Mouse (Mus musculus) cerebellum, adult 2 months (tissue): ENCODE measurements around the gene Anxa6. TPM values are rescaled to one million over a fixed set of nuclear protein-coding genes. Genes with fewer than 3 reads are reported as not detected.

Experiments used
- DNase-seq, 2 experiments: peaks; one replicate each; pipeline ENCODE4 v3.0.0; 2021
- H3K27ac ChIP-seq: fragments of 200-500 bp; 2 replicates; pipeline ENCODE4 v1.5.1; 2012; ENCODE audit warnings: low read length, control low read depth, inconsistent platforms; ENCODE audit not compliant: insufficient read depth
- H3K27me3 ChIP-seq: fragments of 200-500 bp; 2 replicates; pipeline ENCODE4 v1.6.1; 2012; ENCODE audit warnings: inconsistent platforms, mild to moderate bottlenecking, low read length, moderate library complexity; ENCODE audit not compliant: control insufficient read depth, insufficient read depth
- H3K4me1 ChIP-seq: fragments of 200-500 bp; 2 replicates; pipeline ENCODE4 v1.6.1; 2011; ENCODE audit warnings: low read length; ENCODE audit not compliant: control insufficient read depth, insufficient read depth
- H3K4me3 ChIP-seq: fragments of 200-500 bp; replicated peaks from 2 replicates; pipeline ENCODE3; 2011; ENCODE audit warnings: mild to moderate bottlenecking, low read depth, low read length, control low read depth; ENCODE audit not compliant: insufficient read depth
- CTCF ChIP-seq: fragments of 200-500 bp; IDR thresholded peaks from 2 replicates; pipeline ENCODE4 v1.5.1; 2011; ENCODE audit warnings: low read depth, mild to moderate bottlenecking, control low read depth, low read length, moderate library complexity, borderline replicate concordance; ENCODE audit not compliant: insufficient read depth
- POLR2A ChIP-seq: fragments of 200-500 bp; IDR thresholded peaks from 2 replicates; pipeline ENCODE4 v1.6.1; 2011; ENCODE audit warnings: low read length, control low read depth, borderline replicate concordance; ENCODE audit not compliant: insufficient read depth
- WGBS: fragments of 180-500 bp; shearing (Covaris S2); methylation state at CpG from one replicate; pipeline ENCODE4 v1.1.7; 2018; 5-methylcytosine and 5-hydroxymethylcytosine counted together
- polyA plus RNA-seq: library from polyadenylated mRNA; depleted of rRNA; stranded (reverse); fragments of >200 nt; gene quantifications from 2 replicates; pipeline ENCODE4 v1.2.3, GENCODE M21; 2012

The Anxa6 gene
- polyA plus RNA-seq, 1 experiment, result 131 TPM

DNA sequence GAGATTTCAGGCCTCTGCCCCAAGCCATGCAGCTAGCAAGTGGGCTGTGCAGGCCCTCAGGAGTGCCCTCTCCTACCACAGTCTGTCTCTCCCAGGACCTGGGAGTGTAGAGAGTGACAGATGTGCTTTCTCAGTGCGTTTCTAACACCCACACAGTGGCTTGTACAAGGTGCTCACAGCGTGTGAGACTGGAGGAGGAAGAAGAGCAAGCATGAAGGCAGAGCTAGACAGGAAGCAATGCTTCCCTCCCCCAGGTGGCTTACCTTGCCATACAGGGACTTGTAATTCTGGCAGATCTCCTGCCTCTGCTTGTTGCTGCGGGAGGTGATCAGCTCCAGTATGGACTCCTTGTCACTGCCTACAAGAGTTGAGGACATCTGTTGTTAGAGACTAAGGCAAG is 21.8 kb downstream of the Anxa6 start:
- no peak for DNase-seq
- Histone ChIP-seq H3K27me3 (no peaks in the 10 kb centered on the region), H3K27ac (no peak overlapping the region), H3K4me1 (peaks cover 21% of the 10 kb centered on the region), H3K4me3 (no peak overlapping the region)
- TF ChIP-seq POLR2A (no peak), CTCF (no peak)
- WGBS, result 70% methylated on average over 3 of the region's 3 CpGs

DNA sequence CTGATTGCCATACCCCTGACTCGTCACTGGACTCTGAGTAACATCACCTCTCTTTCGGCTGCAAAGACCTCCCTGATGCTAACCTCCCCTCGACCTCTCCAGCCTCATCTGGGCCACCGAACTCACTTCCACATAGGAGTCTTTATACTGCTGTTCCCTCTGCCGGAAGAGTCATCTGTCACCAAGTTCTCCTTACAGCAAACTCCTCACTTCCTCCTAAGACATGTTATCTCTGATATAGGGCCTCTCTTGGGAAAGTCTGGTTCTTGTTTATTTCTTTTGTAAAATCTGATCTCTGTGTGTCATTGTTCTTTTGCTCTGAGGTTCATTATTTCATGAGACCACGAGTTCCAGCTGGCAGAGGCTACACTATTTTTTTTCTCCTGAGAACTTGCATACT is 25.0 kb downstream of the Anxa6 start:
- TF ChIP-seq CTCF (no peak), POLR2A (no peak)
- H3K27ac ChIP-seq, result no peak overlapping the region
- no peak for DNase-seq
- no peaks in the 10 kb centered on the region; the same call in 1 of the 2 replicates for H3K4me1 ChIP-seq
- H3K4me3 ChIP-seq, result no peak overlapping the region
- H3K27me3 ChIP-seq, result no peaks in the 10 kb centered on the region
- 75% methylated on average over 6 of the region's 6 CpGs for WGBS

GRCm38 (mm10) chr11:55005684-55006083 is 27.6 kb downstream of the Anxa6 start:
- DNase-seq, result no peak
- no peaks in the 10 kb centered on the region; the same call in 1 of the 2 replicates for H3K4me1 ChIP-seq
- TF ChIP-seq CTCF, result no peak
- TF ChIP-seq POLR2A, result no peak
- 71% methylated on average over 5 of the region's 5 CpGs for WGBS
- no peaks in the 10 kb centered on the region for H3K27me3 ChIP-seq
- no peak overlapping the region for H3K4me3 ChIP-seq
- no peak overlapping the region for H3K27ac ChIP-seq

GRCm38 (mm10) chr11:55004970-55005502 is 28.2 kb downstream of the Anxa6 start:
- Histone ChIP-seq H3K4me1 (no peaks in the 10 kb centered on the region; the same call in 1 of the 2 replicates), H3K27me3 (no peaks in the 10 kb centered on the region), H3K27ac (no peak overlapping the region), H3K4me3 (no peak overlapping the region)
- 56% methylated on average over 7 of the region's 7 CpGs for WGBS
- DNase-seq, result no peak
- no peak for TF ChIP-seq POLR2A
- TF ChIP-seq CTCF, result no peak

DNA sequence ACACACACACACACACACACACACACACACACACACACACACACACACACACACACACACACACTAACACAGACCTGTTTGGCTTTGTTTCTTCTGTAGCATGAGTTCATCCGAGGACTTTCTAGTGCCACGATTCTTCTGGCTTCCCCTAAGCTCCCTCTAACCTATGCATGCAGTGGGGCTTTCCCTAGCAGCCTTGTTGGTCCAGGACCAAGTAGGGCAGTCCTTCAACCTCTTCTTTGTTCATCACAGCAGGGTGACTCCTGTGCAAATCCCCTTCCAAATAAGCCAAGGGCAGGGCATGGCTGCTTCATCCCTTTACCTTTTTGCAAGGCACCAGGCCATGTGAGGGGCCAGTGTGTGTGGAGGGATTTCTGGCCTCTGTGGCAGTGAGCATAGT is 34.5 kb downstream of the Anxa6 start:
- Histone ChIP-seq H3K27ac (no peak overlapping the region), H3K27me3 (no peaks in the 10 kb centered on the region), H3K4me1 (peaks cover 7% of the 10 kb centered on the region), H3K4me3 (no peak overlapping the region)
- 41% methylated on average over 2 of the region's 2 CpGs for WGBS
- TF ChIP-seq POLR2A (no peak), CTCF (no peak)
- no peak for DNase-seq

- peak; percentile 62 to 67 for DNase-seq
- 2% methylated on average over 12 of the region's 12 CpGs for WGBS
Measured at GRCm38 (mm10) chr11:54998284-54998683, 35.0 kb downstream of the Anxa6 start.

DNA sequence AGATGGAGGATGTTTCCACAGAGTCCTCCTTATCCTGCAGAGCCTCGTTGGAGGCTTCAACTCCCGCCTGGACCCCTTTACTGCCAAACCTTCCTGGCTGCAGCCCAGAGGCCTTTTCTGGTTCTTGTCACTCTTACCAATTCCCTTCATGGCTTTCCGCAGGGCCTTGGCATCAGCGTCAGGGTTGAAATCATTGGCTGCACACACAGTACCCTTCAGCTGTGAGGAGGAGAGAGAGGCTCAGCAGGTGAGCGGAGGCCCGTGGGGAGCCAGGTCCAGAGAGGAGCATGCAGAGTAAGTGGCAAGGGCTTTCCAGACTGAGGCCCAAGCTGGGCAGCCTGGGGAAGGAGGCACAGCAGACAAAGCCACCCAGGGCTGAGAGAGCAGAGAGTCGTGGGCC is 37.1 kb downstream of the Anxa6 start:
- peaks cover 7% of the 10 kb centered on the region for H3K4me1 ChIP-seq
- DNase-seq, result peak; percentile 58 to 68
- H3K27me3 ChIP-seq, result no peaks in the 10 kb centered on the region
- TF ChIP-seq CTCF (no peak), POLR2A (no peak)
- H3K4me3 ChIP-seq, result no peak overlapping the region
- WGBS, result 14% methylated on average over 7 of the region's 7 CpGs
- H3K27ac ChIP-seq, result peak overlapping the region; percentile 33; the same call in 1 of the 2 replicates

More at GRCm38 (mm10) chr11:54998284-54998683, 35.0 kb downstream of the Anxa6 start:
- Histone ChIP-seq H3K27ac (no peak overlapping the region), H3K27me3 (no peaks in the 10 kb centered on the region), H3K4me1 (peaks cover 7% of the 10 kb centered on the region), H3K4me3 (no peak overlapping the region)
- TF ChIP-seq POLR2A (no peak), CTCF (peak; percentile 93)

DNA sequence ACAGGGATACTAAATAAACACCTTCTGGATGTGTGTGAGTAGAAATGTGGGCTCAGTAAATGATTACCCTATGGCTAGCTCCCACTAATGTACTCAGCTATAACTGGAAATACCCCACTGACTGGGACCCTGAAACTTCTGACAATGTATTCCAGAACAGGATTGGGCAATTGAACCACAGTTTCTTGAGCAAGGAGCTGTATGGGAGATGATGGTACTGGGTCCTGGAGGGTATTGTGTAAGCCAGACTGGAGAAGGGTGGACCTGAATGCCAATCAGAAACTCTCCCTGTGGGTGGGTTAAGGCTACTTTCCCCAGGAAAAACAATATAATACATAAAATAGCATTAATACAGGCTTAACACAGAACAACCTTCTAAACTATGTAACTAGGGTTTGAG is 43.3 kb downstream of the Anxa6 start:
- Histone ChIP-seq H3K4me3 (no peak overlapping the region), H3K27me3 (no peaks in the 10 kb centered on the region), H3K4me1 (no peaks in the 10 kb centered on the region), H3K27ac (no peak overlapping the region)
- DNase-seq, result no peak
- TF ChIP-seq POLR2A (no peak), CTCF (no peak)
